Mouse (Mus musculus) retina, postnatal 7 days (tissue): ENCODE measurements around the gene Col5a1.

Experiments used
- DNase-seq: peaks from one replicate; pipeline ENCODE4 v3.0.0-alpha.2; 2012; ENCODE audit warnings: low read depth, low spot score

Col5a1 gene

GRCm38 (mm10) chr2:28034011-28034710, 147.9 kb downstream of the Col5a1 start:
- no peak for DNase-seq

- no peak for DNase-seq
Observed at GRCm38 (mm10) chr2:28036788-28037187, 150.6 kb downstream of the Col5a1 start.

- DNase-seq: no peak
Observed at GRCm38 (mm10) chr2:28037505-28038390, 151.5 kb downstream of the Col5a1 start.

GRCm38 (mm10) chr2:28038391-28039096, 152.3 kb downstream of the Col5a1 start:
- DNase-seq: no peak

GRCm38 (mm10) chr2:28039647-28040325, 153.6 kb downstream of the Col5a1 start:
- DNase-seq: no peak

- no peak for DNase-seq
Observed at GRCm38 (mm10) chr2:28040466-28040865, 154.2 kb downstream of the Col5a1 start.

- DNase-seq: no peak
Observed at GRCm38 (mm10) chr2:28044920-28045598, 158.8 kb downstream of the Col5a1 start.

GRCm38 (mm10) chr2:28046311-28046710, 160.1 kb downstream of the Col5a1 start:
- DNase-seq: no peak

GRCm38 (mm10) chr2:28047092-28047491, 160.9 kb downstream of the Col5a1 start:
- DNase-seq: no peak

- no peak for DNase-seq
Observed at GRCm38 (mm10) chr2:28059922-28060321, 173.7 kb downstream of the Col5a1 start.

- DNase-seq: no peak
Observed at GRCm38 (mm10) chr2:28063711-28064338, 177.6 kb downstream of the Col5a1 start.

- no peak for DNase-seq
Observed at GRCm38 (mm10) chr2:28064339-28065080, 178.3 kb downstream of the Col5a1 start.

- no peak for DNase-seq
Observed at GRCm38 (mm10) chr2:28065081-28065651, 178.9 kb downstream of the Col5a1 start.

GRCm38 (mm10) chr2:28066686-28067085, 180.5 kb downstream of the Col5a1 start:
- no peak for DNase-seq

GRCm38 (mm10) chr2:28067175-28067574, 180.9 kb downstream of the Col5a1 start:
- DNase-seq: no peak

- no peak for DNase-seq
Observed at GRCm38 (mm10) chr2:28067821-28068536, 181.8 kb downstream of the Col5a1 start.

GRCm38 (mm10) chr2:28068537-28068878, 182.3 kb downstream of the Col5a1 start:
- peak; percentile 43 for DNase-seq

- no peak for DNase-seq
Observed at GRCm38 (mm10) chr2:28075616-28076187, 189.5 kb downstream of the Col5a1 start.

GRCm38 (mm10) chr2:28084768-28085167, 198.5 kb downstream of the Col5a1 start, which contains the start of gene Fcnb:
Fcnb (minus strand) TSS chr2:28084885.
- DNase-seq: no peak
